Comparison of ENCODE assay signal across 8 mouse cellular contexts in the genomic region with DNA sequence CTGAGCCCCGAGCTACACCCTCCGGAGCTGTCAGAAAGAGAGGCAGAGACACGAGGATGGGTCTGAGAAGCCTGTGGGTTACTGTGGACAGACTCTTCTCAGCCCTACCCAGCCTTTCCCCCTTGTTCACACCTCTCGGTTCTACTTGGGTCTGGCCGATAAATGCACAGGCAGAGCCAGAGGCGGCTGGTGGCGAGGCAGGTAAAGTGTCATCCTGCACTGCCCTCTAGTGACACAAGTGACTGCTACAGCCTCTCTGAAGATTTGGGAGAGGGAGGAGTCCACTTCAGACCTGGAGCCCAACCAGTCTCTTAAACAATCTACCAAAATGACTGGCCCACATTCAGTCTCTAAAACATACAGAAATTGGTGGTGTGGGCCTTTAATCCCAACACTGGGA. TPM values are rescaled to one million over a fixed set of nuclear protein-coding genes. Genes with fewer than 3 reads are reported as not detected.
DNase-seq lines count a peak whose midpoint lies in the region; ATAC-seq and TF ChIP-seq lines count a peak whose summit lies in the region.

No protein-coding gene starts in this region.

- no peak for TF ChIP-seq EP300 in lung, postnatal 0 days (IDR thresholded peaks at IDR 0.05)

- H3K4me3 ChIP-seq in forebrain, embryonic 16.5 days (replicated peaks; ENCODE audit: low read length), result no peak overlapping the region
- H3K4me3 ChIP-seq in hindbrain, embryonic 10.5 days, result no peak overlapping the region
- no peak overlapping the region for H3K4me3 ChIP-seq in lung, postnatal 0 days (ENCODE audit: low read depth, low read length)

- H3K4me1 ChIP-seq in forebrain, embryonic 16.5 days (replicated peaks; ENCODE audit: control insufficient read depth, insufficient read depth, low read length), result peaks cover 7% of the 10 kb centered on the region
- peaks cover 73% of the 10 kb centered on the region for H3K4me1 ChIP-seq in hindbrain, embryonic 10.5 days (replicated peaks)
- H3K4me1 ChIP-seq in lung, postnatal 0 days (ENCODE audit: insufficient read depth, low read depth, low read length), result 0 out of 2 replicates have a peak, but pooled peaks cover 2% of the 10 kb centered on the region

- peaks cover 15% of the 10 kb centered on the region for H3K36me3 ChIP-seq in forebrain, embryonic 16.5 days (ENCODE audit: control insufficient read depth, insufficient read depth)
- peaks cover 79% of the 10 kb centered on the region for H3K36me3 ChIP-seq in hindbrain, embryonic 10.5 days
- H3K36me3 ChIP-seq in lung, postnatal 0 days (ENCODE audit: insufficient read depth, low read length), result 0 out of 2 replicates have a peak, but pooled peaks cover 7% of the 10 kb centered on the region

- H3K9ac ChIP-seq in forebrain, embryonic 16.5 days (replicated peaks; ENCODE audit: low read depth, low read length), result peak overlapping the region; percentile 4; the same call in 1 of the 2 replicates
- H3K9ac ChIP-seq in lung, postnatal 0 days (replicated peaks; ENCODE audit: low read depth), result no peak overlapping the region

- no peaks in the 10 kb centered on the region for H3K27me3 ChIP-seq in forebrain, embryonic 16.5 days (replicated peaks; ENCODE audit: control insufficient read depth, insufficient read depth, low read length)
- H3K27me3 ChIP-seq in hindbrain, embryonic 10.5 days (ENCODE audit: insufficient read depth, poor library complexity, severe bottlenecking), result no peaks in the 10 kb centered on the region
- H3K27me3 ChIP-seq in lung, postnatal 0 days (replicated peaks; ENCODE audit: insufficient read depth, low read length), result no peaks in the 10 kb centered on the region

- 27% methylated on average over 7 of the region's 7 CpGs for WGBS in forebrain, embryonic 16.5 days
- WGBS in hindbrain, embryonic 10.5 days, result 21% methylated on average over 7 of the region's 7 CpGs
- WGBS in lung, postnatal 0 days, result 27% methylated on average over 7 of the region's 7 CpGs

- no peak overlapping the region for H3K4me2 ChIP-seq in forebrain, embryonic 16.5 days (ENCODE audit: low read length)
- H3K4me2 ChIP-seq in lung, postnatal 0 days (replicated peaks; ENCODE audit: low read depth, low read length), result no peak overlapping the region

- peak; percentile 94 for TF ChIP-seq CTCF in lung, postnatal 0 days (IDR thresholded peaks at IDR 0.05)

- H3K9me3 ChIP-seq in forebrain, embryonic 16.5 days (ENCODE audit: control insufficient read depth, low read length), result no peaks in the 10 kb centered on the region
- no peaks in the 10 kb centered on the region for H3K9me3 ChIP-seq in hindbrain, embryonic 10.5 days
- H3K9me3 ChIP-seq in lung, postnatal 0 days (ENCODE audit: low read length), result no peaks in the 10 kb centered on the region

- peak; percentile 88 for DNase-seq in MN1 (ENCODE audit: low spot score)
- peak; percentile 84 to 85 for DNase-seq in cerebellum, adult 18-20 months
- peak; percentile 88 for DNase-seq in hindbrain, embryonic 10.5 days (ENCODE audit: low spot score)
- peak; percentile 80 for DNase-seq in layer of hippocampus, adult 9-10 months (ENCODE audit: low spot score)
- peak; percentile 92 for DNase-seq in lung, postnatal 0 days (ENCODE audit: low spot score)
- peak; percentile 96 for DNase-seq in retina, embryonic 14.5 days (ENCODE audit: low spot score)
- DNase-seq in urinary bladder, postnatal 25 days (ENCODE audit: low spot score), result peak; percentile 55

- no peak overlapping the region for H3K27ac ChIP-seq in forebrain, embryonic 16.5 days (ENCODE audit: low read length)
- peak overlapping the region; percentile 95 for H3K27ac ChIP-seq in hindbrain, embryonic 10.5 days
- no peak overlapping the region for H3K27ac ChIP-seq in lung, postnatal 0 days (ENCODE audit: low read length)

- peak; percentile 74 for ATAC-seq in forebrain, embryonic 16.5 days
- ATAC-seq in lung, postnatal 0 days, result peak; percentile 82

RNA-seq across cellular contexts. Expression of gene Cdk5rap3, which starts 6.3 kb away (rescaled TPM):
- polyA plus RNA-seq in forebrain, embryonic 16.5 days (2015; fragmentation: Nextera tagmentation; extraction: Ambion mirVana), result 103 and 106 TPM in 2 replicates
- 112 and 124 TPM in 2 replicates for polyA plus RNA-seq in hindbrain, embryonic 10.5 days (2016; fragmentation: Nextera tagmentation; extraction: Ambion mirVana)
- 46.4 and 48.0 TPM in 2 replicates for polyA plus RNA-seq in lung, postnatal 0 days (2015; fragmentation: Nextera tagmentation; extraction: Ambion mirVana)

RNA-seq across cellular contexts. Expression of gene Prr15l, which starts 17.9 kb away (rescaled TPM):
- 0.19 and 0.27 TPM in 2 replicates for polyA plus RNA-seq in forebrain, embryonic 16.5 days (2015; fragmentation: Nextera tagmentation; extraction: Ambion mirVana)
- 0.37 and 0.75 TPM in 2 replicates for polyA plus RNA-seq in hindbrain, embryonic 10.5 days (2016; fragmentation: Nextera tagmentation; extraction: Ambion mirVana)
- polyA plus RNA-seq in lung, postnatal 0 days (2015; fragmentation: Nextera tagmentation; extraction: Ambion mirVana), result 126 and 127 TPM in 2 replicates

RNA-seq across cellular contexts. Expression of gene Pnpo, which starts 33.8 kb away (rescaled TPM):
- polyA plus RNA-seq in forebrain, embryonic 16.5 days (2015; fragmentation: Nextera tagmentation; extraction: Ambion mirVana), result 21.7 and 22.8 TPM in 2 replicates
- polyA plus RNA-seq in hindbrain, embryonic 10.5 days (2016; fragmentation: Nextera tagmentation; extraction: Ambion mirVana), result 31.4 and 36.4 TPM in 2 replicates
- polyA plus RNA-seq in lung, postnatal 0 days (2015; fragmentation: Nextera tagmentation; extraction: Ambion mirVana), result 28.7 and 30.0 TPM in 2 replicates

Comparison
In these comparisons a context has a peak if more than half of its experiments do, and no peak if none do; other contexts are left out.
1. RNA of gene Prr15l, which starts 17.9 kb away (polyA plus RNA-seq): 126 to 127 TPM in lung, postnatal 0 days; 0.37 to 0.75 TPM in hindbrain, embryonic 10.5 days and 0.19 to 0.27 TPM in forebrain, embryonic 16.5 days; every median in the first group is over 10 times any median in the second.
2. Peak in every context shown above with its lines, with median percentiles within 50 percentile points of each other: DNase-seq.